Comparison of ENCODE assay signal across 8 mouse cellular contexts in genomic region chr10:54076420-54076819, GRCm38 (mm10). TPM values are rescaled to one million over a fixed set of nuclear protein-coding genes. Genes with fewer than 3 reads are reported as not detected.
DNase-seq lines count a peak whose midpoint lies in the region; ATAC-seq lines count a peak whose summit lies in the region.

TSS of gene Man1a (minus strand) at chr10:54076609.

- DNase-seq in thymus, postnatal 0 days (ENCODE audit: low spot score): no peak
- no peak for DNase-seq in thymus, adult 18-20 months
- DNase-seq in embryonic facial prominence, embryonic 14.5 days (ENCODE audit: low spot score): peak; percentile 44
- DNase-seq in layer of hippocampus, postnatal 10 days (ENCODE audit: low spot score in 2 of 2): peak in 1 of 2 experiments; percentile 16
- peak; percentile 27 for DNase-seq in lung, postnatal 36 days
- DNase-seq in cerebellum, postnatal 4 days (ENCODE audit: low spot score in 2 of 2): no peak

- H3K36me3 ChIP-seq in embryonic facial prominence, embryonic 14.5 days (ENCODE audit: control insufficient read depth, insufficient read depth, low read length): no peaks in the 10 kb centered on the region
- no peaks in the 10 kb centered on the region for H3K36me3 ChIP-seq in heart, embryonic 13.5 days
- H3K36me3 ChIP-seq in stomach, embryonic 14.5 days (ENCODE audit: control insufficient read depth, insufficient read depth, low read length): no peaks in the 10 kb centered on the region

- no peaks in the 10 kb centered on the region for H3K9me3 ChIP-seq in embryonic facial prominence, embryonic 14.5 days (ENCODE audit: control insufficient read depth, low read length)
- no peaks in the 10 kb centered on the region for H3K9me3 ChIP-seq in heart, embryonic 13.5 days
- no peaks in the 10 kb centered on the region for H3K9me3 ChIP-seq in stomach, embryonic 14.5 days (ENCODE audit: control insufficient read depth, low read depth, low read length)

- ATAC-seq in embryonic facial prominence, embryonic 14.5 days (ENCODE audit: low read depth): no peak
- no peak for ATAC-seq in heart, embryonic 13.5 days (ENCODE audit: extremely low read depth, insufficient number of reproducible peaks, low FRiP score, low TSS enrichment)
- no peak for ATAC-seq in stomach, embryonic 14.5 days (ENCODE audit: insufficient number of reproducible peaks, insufficient read depth, low FRiP score, low read depth)

- H3K9ac ChIP-seq in embryonic facial prominence, embryonic 14.5 days (ENCODE audit: low read depth, low read length): peak within 1 kb of the TSS; percentile 73
- peak within 1 kb of the TSS; percentile 91 for H3K9ac ChIP-seq in heart, embryonic 13.5 days
- H3K9ac ChIP-seq in stomach, embryonic 14.5 days (replicated peaks; ENCODE audit: low read depth, low read length): peak within 1 kb of the TSS; percentile 70

- peaks cover 18% of the 10 kb centered on the region for H3K4me1 ChIP-seq in embryonic facial prominence, embryonic 14.5 days (ENCODE audit: control insufficient read depth, insufficient read depth, low read length)
- peaks cover 40% of the 10 kb centered on the region for H3K4me1 ChIP-seq in heart, embryonic 13.5 days
- H3K4me1 ChIP-seq in stomach, embryonic 14.5 days (ENCODE audit: control insufficient read depth, insufficient read depth, low read length): peaks cover 9% of the 10 kb centered on the region; the same call in 1 of the 2 replicates

- H3K27me3 ChIP-seq in embryonic facial prominence, embryonic 14.5 days (replicated peaks; ENCODE audit: control insufficient read depth, insufficient read depth, low read length): no peaks in the 10 kb centered on the region; the same call in 1 of the 2 replicates
- H3K27me3 ChIP-seq in heart, embryonic 13.5 days (replicated peaks): no peaks in the 10 kb centered on the region
- no peaks in the 10 kb centered on the region for H3K27me3 ChIP-seq in stomach, embryonic 14.5 days (ENCODE audit: control insufficient read depth, insufficient read depth, low read length)

- H3K4me3 ChIP-seq in embryonic facial prominence, embryonic 14.5 days (ENCODE audit: low read depth, low read length): peak within 1 kb of the TSS; percentile 80
- H3K4me3 ChIP-seq in heart, embryonic 13.5 days: peak within 1 kb of the TSS; percentile 90
- peak within 1 kb of the TSS; percentile 89 for H3K4me3 ChIP-seq in stomach, embryonic 14.5 days (ENCODE audit: low read depth, low read length)

- H3K4me2 ChIP-seq in embryonic facial prominence, embryonic 14.5 days (ENCODE audit: low read depth, low read length): peak within 1 kb of the TSS; percentile 98
- H3K4me2 ChIP-seq in heart, embryonic 13.5 days: peak within 1 kb of the TSS; percentile 90
- peak within 1 kb of the TSS; percentile 87 for H3K4me2 ChIP-seq in stomach, embryonic 14.5 days (replicated peaks; ENCODE audit: low read depth, low read length)

- H3K27ac ChIP-seq in embryonic facial prominence, embryonic 14.5 days (replicated peaks; ENCODE audit: low read depth, low read length): 0 out of 2 replicates have a peak within 1 kb of the TSS, but pooled peaks have one; percentile 28
- H3K27ac ChIP-seq in heart, embryonic 13.5 days (replicated peaks): peak within 1 kb of the TSS; percentile 61
- H3K27ac ChIP-seq in stomach, embryonic 14.5 days (ENCODE audit: low read length): peak within 1 kb of the TSS; percentile 55; the same call in 1 of the 2 replicates

- WGBS in embryonic facial prominence, embryonic 14.5 days: 6% methylated on average over 4 of the region's 4 CpGs
- WGBS in heart, embryonic 13.5 days: 4% methylated on average over 4 of the region's 4 CpGs
- 6% methylated on average over 4 of the region's 4 CpGs for WGBS in stomach, embryonic 14.5 days

RNA-seq across cellular contexts. Expression of gene Man1a, which starts in this region (rescaled TPM):
- 18.6 and 21.5 TPM in 2 replicates for polyA plus RNA-seq in thymus, postnatal 0 days (2015; fragmentation: Nextera tagmentation; extraction: Ambion mirVana)
- polyA plus RNA-seq in embryonic facial prominence, embryonic 14.5 days (2014; fragmentation: Nextera tagmentation; extraction: Ambion mirVana): 11.3 and 12.8 TPM in 2 replicates
- polyA plus RNA-seq in heart, embryonic 13.5 days (2015; fragmentation: Nextera tagmentation; extraction: Ambion mirVana): 4.2 and 4.3 TPM in 2 replicates
- 10 to 100 TPM; 35.6 to 38.6 TPM for total RNA-seq in layer of hippocampus, postnatal 10 days (2021)
- 16.9 and 17.4 TPM in 2 replicates for polyA plus RNA-seq in stomach, embryonic 14.5 days (2014; fragmentation: Nextera tagmentation; extraction: Ambion mirVana)

Comparison
In these comparisons a context has a peak if more than half of its experiments do, and no peak if none do; other contexts are left out.
1. DNase-seq: peak in embryonic facial prominence, embryonic 14.5 days (single experiment) and lung, postnatal 36 days (single experiment); none in thymus, postnatal 0 days (single experiment), thymus, adult 18-20 months (0 of 2) and cerebellum, postnatal 4 days (0 of 2).
2. Peak in every context shown above with its lines, with median percentiles within 50 percentile points of each other: H3K27ac ChIP-seq, H3K4me2 ChIP-seq, H3K4me3 ChIP-seq and H3K9ac ChIP-seq.